Mouse (Mus musculus): ENCODE data around the gene Dio1.

The Dio1 gene

DNA sequence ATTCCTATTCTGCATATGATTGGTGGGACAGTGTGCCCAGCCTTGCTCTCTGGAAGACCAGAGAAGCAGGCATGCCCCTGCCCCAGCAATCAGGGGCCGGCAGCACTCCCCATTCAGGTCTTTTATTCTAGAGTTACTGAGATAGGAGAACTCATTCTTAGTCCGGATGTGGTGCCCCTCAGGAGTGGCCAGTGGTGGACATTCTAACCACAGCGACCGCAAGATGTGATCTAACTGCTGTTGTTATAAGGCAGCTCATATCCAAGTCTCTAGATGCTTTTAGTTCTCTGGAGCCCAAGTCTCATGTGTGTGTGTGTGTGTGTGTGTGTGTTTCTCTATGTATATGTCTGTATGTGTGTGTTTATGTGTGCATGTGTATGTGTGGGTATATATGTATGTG is 6.6 kb downstream of the Dio1 start:
- DNase-seq = no peak

DNA sequence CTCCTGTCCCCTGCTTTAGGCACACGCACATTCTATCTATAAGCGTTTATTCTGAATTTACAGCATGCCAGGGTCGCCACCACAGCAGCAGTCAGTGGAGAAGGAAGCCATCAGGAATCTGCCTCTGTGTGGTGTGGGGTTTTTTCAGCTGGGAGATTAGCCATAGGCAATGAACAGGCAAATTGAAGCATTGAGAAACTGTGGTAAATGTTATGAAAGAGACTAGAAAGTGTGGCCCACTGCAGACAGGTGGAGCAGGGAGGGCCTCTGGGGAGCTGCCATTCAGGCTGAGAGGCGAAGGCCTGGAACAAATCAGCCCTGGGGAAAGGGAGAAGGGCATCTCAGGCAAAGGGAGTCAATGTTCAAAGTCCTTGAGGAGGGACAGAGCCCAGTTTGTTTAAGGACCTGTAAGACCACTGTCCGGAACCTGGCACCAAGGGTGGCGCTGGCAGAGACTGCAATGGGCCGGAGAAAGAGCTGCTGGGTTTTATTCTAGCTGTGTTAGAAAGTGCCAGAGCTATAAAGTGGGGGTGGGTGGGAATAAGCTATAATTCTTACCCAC is 7.1 kb downstream of the Dio1 start:
- no peak for DNase-seq

DNA sequence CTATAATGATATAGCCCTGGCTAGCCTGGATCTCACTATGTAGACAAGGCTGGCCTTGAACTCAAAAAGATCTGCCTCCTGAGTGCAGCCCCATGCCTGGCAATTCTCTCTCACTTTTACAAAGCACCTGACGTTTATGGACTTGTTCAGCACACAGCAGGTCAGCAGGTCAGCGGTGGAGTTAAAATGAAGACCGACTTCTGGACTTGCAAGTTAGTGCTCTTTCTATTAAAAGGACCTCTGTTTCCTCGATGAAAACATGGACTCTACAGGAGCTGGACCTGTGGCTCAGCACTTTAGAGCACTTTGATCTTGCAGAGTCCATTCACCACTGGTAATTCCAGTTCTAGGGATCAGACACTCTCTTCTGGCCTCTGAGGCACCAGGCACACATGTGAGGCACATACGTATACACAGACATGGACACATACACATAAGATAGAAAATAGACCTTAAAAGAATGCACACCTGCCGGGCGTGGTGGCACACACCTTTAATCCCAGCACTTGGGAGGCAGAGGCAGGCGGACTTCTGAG is 8.8 kb downstream of the Dio1 start:
- DNase-seq = no peak

DNA sequence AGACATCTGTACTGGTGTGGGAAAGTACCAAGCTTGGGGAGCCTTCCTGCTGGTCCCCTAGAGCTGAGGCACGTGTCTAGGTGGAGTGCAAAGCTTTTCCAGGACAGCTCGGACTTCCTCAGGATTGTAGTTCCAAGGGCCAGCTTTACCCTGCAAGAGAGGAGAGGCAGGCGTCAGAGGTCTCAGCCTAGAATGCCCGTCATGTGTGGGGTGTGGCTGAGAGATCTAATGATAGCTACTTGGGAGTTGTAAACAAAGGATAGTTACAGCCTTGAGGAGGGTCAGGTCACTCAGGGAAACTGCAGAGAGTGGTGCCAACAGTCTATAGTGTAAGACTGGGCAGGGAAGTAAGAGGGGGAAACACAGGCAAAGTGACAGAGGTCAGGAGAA is 14.7 kb downstream of the Dio1 start:
- DNase-seq = no peak

DNA sequence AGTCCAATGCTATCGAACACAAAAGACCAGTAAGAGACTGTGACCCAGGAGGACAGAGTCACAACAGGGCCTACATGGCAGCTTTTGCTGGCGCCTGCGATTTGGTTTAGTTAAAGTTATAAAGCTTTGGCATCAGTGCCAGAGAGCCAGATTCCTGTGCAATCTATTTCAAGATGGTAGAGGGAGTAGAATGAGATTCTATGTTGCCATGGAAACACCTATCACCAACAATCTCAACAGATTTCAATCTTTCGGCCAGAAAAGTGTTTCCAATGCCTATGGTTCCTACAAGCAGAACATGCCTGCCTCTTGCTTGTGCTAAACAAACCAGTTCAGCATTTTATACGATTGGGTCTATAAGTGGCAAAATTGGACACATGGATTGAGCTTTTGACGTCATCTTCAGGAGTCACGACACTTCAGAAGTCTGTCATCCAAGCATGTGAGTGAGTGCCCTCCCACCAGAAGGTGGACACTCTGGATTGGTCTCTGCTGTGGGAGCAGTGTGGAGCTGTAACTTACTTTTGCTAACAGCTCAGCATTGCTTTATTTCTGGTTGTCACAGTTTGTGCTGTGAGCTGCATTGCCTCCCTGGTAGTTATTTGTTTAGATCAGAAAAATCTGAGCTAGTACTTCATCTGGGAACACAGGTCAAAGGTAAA is 15.2 kb downstream of the Dio1 start:
- no peak for DNase-seq

DNA sequence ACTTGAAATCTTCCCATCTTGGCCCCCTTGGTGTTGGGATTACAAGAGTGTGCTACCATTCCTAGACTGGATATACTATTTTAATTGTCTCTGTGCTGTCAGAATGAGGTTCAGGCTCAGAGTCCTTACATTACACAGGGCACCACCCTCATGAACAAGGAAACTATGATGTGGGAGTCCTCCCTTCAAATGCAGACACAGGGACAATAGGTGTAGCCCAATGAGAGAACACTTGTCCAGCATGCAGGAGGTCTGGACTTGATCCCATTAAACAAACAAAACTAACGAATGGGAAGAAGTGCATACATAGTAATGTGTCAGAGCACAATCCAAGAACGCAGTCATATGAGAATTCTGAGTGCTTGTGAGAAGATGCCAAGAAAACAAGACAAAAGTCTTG is 19.5 kb downstream of the Dio1 start:
- DNase-seq = no peak

DNA sequence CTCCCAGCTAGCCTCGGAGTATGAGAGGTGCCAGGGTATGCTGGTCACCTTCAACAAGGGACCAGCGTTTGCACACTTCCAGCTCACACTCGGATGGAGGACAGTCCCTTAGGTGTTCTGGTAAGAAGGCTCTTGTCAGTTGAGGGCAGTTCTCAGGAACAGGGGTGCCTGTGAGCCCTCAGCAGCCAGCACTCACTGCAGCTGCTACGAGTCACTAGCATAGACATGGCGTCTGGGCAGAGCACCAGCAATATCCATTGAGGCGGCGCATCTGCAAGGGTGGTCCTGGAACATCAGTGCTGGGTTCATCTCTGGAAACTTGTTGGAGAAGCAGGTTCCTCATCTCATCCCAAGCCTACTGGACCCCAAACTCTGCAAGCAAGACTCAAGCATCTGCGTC is 20.6 kb downstream of the Dio1 start:
- DNase-seq = no peak

DNA sequence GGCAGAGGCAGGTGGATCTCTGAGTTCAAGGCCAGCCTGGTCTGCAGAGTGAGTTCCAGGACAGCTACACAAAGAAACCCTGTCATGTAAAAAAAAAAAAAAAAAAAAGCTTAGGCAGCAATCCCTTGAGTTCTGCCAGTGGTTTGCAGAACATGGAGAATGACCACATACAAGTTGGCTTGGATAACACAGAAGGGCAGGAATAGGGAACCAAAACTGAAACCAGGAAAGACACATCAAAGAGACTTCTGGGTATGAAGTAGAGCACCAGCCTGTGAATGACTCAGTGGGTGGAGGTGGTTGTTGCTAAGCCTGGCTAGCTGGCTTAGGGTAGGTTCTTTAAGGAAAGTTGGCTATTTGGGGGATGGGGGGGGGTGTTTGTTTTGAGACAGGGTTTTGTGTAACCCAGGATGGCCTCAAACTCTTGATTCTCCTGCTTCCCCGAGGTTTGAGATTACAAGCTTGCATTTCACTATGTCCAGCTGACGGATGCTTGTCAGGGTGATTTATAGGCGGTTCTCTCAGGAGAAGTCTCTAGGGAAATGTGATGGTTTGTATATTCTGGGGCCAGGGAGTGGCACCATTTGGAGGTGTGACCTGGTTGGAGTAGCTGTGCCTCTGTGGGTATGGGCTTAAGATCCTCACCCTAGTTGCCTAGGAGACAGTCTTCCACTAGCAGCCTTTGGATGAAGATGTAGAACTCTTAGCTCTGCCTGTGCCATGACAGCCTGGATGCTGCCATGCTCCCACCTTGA is 21.3 kb downstream of the Dio1 start:
- DNase-seq = no peak

DNA sequence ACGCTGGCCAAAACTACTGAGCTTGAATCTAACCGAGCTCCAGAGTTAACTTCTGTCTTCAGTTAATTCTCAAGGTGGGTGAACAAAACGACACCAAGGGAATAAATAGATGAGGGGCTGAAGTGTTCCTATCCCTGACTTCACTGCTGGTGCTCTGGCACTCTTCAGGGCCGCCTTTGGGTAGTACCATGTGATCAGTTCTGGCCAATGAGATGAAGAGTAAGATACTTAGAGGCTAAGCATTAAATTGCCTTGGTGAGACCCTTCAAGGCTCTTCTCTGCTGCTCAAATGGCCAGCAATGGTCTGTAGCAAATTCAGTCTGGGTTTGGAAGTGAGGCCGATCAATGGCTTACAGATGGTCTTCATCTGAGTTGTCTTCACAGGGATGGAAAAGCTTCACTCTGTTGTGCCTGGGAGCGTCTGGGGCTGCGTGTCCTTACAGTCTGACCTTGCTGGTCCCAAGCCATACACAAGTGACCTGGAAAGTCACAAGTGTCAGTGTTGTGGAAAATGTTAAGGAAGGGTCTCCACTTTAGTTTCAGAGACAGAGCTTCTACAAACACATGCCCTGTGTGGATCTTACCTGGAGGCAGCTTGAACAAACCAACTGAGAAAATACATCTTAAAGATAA is 26.0 kb downstream of the Dio1 start:
- no peak for DNase-seq

DNA sequence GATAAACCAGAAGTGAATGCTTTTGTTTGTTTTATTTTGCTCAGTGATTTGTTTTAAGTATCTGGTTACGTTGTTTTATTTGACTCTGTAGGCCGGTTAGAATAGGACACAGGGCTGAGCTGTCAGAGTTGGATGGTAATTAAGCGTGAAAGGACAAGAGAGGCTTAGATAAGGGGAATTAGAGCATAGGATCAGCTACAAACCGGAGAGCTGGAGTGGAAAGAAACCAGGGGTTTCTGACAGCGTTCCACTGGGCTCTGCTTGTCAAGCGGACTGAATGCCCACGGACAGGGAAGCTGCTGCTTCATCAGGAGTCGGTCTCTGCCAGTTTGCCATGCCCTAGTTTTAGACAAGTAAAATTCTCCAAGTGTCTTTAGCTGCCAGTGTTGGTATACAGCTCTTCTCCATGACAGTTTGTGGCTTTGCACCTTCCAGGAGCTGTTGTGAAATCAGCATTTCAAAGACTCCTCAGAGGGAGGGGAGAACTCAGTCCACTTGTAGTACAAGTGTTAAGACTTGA is 28.7 kb downstream of the Dio1 start:
- DNase-seq = no peak

DNA sequence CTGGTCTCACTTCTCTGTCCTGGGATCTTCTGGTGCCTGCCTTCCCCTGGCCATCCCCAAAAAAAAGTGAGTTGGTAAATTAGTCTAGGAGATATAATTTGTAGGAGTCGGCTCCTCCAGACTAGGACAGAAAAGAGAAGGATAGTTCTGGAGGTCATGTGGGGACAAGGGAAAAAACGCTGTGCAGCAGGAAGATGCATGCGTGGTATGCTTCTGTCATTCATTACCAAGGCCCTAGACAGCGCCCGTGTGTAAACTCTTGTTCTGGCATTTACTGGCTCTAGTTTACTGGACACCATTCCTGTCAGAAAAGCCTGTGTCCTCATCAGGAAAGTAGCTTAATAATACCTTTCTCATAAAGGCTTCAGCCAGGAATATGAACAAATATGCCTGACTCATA is 32.5 kb downstream of the Dio1 start:
- no peak for DNase-seq

DNA sequence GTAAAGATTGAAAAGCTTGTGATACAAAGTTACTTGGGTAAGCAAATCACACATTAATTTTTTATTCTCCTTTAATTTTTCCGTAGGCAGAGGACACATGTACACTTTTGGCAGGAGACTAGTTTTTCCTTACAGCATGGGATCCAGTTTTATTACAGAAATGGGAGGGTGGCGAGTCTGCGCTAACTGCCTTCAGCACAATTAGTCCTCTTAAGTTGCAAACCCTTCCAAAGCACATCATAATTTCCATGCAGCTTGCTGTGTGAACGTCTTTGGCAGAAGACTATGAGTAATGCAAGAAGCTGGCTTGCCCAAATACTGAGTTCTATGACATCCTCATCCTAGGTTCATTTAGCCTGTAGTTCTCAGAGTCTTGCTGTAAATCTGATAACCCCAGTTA is 33.3 kb downstream of the Dio1 start:
- no peak for DNase-seq

DNA sequence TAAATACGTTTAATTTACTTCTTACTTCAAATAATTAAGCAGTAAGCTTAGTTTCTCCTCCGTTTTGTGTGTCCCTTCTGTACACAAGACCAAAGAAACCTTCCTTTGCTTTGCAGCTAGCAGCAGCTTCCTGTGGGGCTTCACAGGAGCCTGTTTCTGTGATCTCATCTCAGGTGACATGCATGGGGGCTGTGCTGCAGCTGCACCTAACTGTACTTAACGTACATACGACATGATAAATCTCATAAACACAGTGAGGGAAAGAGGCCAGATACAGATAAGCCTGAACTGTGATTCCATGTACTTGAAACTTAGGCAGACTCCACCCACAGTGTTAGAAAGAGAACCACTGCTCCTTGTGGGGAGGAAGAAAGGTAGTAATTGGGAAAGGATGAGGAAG is 47.0 kb downstream of the Dio1 start:
- no peak for DNase-seq

DNA sequence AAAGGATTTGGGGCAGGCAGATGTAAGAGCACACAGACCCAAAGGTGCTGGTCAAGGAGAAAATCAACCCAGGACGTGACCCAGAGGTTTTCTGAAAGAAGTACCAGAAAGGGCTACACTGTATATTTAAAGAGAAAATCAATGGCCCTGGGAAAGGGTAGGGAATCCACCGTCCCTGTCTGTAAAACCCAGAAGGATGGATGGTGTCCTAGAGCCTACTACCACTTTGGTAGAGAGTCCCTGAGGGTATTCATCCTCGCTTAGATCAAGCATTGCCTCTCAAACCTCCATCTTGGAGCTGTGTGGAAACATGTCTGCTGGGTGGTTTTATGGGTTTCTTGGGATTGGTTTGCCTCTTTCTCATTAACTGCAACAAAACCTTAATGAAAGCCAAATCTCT is 52.6 kb downstream of the Dio1 start:
- no peak for DNase-seq

DNA sequence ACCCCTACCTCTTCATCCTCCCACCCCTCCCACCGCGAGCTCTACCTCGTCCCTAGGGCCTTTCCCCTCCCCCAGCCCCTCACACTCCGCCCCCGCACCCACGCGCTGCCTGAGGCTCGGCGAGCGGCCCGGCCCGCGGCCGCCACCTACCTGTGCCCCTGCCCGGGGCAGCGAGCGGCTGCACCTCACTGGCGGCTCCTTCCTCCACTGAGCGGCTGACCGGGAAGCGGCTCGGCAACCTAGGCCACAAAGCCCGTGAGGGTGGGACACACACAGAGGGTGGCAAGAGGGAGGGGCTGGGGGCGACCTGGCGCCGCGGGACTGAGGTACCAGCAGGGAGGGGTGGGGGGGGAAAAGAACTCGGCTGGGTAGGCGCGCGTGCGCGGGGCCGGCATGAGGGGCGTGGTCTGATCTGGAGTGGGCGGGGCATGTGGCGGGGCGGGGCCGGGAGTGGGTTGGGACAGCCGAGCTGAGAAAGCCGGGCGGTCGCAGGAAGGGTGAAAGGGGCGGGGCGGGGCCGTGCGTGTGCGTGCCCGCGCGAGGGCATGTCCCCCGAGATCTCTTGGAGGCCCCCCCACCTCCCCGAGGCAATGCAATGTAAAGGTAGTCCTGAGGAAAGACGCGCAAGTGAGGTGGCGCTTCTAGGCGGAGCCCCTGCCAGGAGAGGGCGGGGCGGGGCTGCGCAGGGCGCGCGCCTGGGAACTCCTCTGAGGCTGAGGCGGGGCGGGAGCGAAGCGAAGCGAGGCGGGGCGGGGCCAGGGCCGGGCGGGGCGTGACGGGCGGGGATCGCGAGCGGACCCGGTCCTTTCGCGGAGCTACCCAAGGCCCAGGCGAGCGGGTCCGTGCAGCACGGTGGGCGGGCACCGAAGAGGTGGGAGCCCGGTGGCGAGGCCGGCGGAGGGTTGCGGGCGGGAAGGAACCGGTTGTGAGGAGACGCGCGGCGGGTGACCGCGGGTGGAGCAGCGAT is 53.6 kb downstream of the Dio1 start, which contains the start of the genes Lrrc42 and Hspb11:
Gene Lrrc42 (minus strand): TSS at position 408 of the 967 bp plus-strand sequence.
Gene Hspb11 (plus strand): TSS at position 469 of the 967 bp plus-strand sequence.
- DNase-seq = peak; percentile 97

DNA sequence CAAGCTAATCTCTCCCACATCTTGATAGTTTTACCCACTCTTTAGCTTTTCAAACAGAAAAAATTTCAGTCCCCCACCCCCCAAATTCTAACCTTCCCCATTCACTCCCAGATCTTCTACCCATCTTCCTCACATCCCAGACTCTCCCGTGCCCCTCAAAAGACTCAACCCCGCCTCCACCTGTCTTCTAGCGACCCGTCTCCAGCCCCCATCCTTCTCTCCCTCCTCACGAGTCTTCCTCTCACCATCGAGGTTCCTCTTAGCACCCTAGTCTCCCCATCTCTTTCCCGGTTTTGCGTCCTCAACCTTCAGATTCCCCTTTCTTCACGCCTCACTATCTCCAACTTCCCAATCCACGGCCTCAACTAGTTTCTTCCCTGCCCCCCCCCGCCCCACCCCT is 54.4 kb downstream of the Dio1 start:
- no peak for DNase-seq

DNA sequence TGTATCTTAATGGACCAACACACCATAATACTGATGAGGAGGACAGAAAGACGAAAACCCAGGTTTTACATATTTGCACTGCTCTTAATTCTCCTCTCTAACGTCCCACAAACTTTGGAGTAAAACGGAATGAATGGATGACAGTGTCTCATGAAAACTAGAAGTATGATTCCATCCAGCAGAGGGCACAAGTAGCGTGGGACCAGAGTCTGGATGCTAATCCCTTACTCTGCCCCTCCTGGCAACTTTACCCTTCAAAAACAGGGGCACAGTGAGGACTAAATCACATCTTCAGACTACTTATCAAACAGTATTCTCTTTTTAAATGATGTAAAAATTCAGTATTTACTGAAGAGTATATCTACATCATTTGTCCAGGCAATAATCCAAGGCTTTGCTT is 56.5 kb downstream of the Dio1 start:
- DNase-seq = peak; percentile 30

DNA sequence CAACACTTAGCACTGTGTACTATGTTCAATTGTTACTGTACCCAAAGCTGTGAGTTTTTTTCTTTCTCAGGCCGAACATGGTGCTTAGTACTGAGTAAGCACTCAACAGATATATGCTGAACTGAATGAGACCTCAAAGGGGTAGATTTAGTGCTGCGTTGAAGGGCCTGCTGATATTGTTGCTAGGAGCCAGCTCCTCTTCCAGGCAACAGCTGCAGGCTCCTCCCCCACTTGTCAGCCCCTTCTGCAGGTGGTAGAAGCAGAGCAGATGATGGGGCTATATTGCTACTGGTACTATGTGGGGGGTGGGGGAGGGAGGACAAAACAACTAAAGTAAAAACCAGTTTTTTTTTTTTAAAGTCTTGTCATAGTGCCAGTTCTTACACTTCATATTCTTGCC is 57.5 kb downstream of the Dio1 start:
- DNase-seq = peak; percentile 7

DNA sequence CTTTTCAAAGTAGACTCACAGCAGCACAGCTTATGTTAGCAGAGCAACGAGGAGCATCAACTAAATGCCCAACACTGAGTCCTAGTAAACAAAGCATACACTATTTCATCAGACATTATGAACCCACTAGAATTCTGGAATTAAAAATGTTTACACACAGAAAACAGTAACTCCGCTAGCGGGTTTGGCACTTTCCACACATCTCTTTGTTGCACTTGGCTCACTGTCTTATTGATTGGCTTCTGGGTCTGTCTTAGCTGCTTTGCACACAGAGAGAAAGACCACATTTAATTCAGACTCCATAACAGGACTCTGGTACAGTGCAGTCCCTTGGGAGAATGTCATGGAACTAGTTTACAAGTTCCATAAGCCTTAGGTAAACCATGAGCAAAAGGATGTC is 58.9 kb downstream of the Dio1 start:
- DNase-seq = no peak

DNA sequence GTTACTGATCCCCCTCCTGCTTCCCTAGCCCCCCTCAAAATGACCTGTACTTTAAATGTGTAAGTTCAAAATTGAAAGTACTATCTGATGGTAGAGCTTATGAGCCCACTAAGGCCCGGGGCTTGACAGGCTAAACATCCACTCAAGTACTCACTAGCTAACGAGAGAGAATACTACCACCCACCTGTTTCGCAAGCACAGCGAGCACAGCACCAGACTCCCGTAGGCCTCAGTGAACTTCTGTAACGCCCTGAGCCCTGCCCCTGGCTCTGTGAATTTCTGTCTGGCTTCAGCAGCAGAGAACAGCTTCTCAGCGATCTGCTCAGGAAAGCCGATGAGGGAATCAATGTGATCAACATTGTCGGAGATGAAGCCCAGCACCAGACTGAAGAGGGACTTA is 59.9 kb downstream of the Dio1 start:
- peak; percentile 9 for DNase-seq

DNA sequence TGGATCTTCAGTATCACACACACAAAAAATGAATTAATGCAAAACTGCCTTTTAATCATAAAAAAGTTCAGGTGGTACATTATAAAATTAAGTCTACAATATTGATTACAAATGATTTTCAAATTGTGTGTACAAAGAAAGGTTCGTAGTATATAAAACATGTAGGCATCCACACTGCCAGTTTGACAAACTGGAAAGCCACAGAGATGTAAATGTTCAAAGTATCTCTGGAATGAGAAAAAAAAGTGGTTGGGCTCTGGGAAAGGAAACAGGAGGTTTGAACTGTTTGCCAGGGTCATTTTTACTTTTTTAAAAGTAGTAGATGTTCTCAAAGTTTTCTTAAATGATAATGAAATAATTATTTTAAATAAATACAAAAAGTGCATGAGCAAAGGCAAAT is 60.9 kb downstream of the Dio1 start:
- DNase-seq = no peak

DNA sequence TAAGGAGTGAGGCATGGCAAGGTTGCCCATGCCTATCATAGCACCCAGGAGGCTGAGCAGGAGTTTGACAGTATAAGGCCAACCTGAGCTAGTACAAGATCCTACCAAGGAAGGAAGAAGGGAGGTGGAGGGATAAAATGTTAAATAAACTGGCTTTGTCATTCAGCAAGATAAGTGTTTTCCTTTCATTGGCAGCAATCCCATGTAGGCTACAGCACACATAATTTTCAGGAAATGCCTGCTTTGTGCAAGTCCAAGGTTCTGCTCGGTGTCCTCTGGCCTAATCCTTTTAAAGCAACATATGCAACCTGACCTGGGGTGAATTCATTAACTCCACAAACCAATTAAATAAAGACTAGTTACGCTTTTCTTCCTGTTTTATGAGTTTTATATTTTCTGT is 61.6 kb downstream of the Dio1 start:
- DNase-seq = no peak
